Mouse (Mus musculus) adrenal gland, postnatal 36 days (tissue): Measurements from ENCODE around the gene Spata5. TPM values are rescaled to one million over a fixed set of nuclear protein-coding genes. Genes with fewer than 3 reads are reported as not detected.
"Not testable (repeated sequence)": the region's sequence is repeated elsewhere in the genome, so short reads cannot be mapped to it uniquely, and the experiment has no call there.

Experiments used
- DNase-seq, 2 experiments: peaks; one replicate each; pipeline ENCODE4 v3.0.0; 2021; ENCODE audit warnings: mixed read lengths in 1 of 2
- total RNA-seq, 2 experiments: library from RNA; stranded (reverse); gene quantifications; 2 replicates each; pipeline ENCODE4 v1.2.3; 2021

Spata5 gene
- total RNA-seq, 2 experiments from 2014 or later = 29.4 to 40.4 TPM

DNA sequence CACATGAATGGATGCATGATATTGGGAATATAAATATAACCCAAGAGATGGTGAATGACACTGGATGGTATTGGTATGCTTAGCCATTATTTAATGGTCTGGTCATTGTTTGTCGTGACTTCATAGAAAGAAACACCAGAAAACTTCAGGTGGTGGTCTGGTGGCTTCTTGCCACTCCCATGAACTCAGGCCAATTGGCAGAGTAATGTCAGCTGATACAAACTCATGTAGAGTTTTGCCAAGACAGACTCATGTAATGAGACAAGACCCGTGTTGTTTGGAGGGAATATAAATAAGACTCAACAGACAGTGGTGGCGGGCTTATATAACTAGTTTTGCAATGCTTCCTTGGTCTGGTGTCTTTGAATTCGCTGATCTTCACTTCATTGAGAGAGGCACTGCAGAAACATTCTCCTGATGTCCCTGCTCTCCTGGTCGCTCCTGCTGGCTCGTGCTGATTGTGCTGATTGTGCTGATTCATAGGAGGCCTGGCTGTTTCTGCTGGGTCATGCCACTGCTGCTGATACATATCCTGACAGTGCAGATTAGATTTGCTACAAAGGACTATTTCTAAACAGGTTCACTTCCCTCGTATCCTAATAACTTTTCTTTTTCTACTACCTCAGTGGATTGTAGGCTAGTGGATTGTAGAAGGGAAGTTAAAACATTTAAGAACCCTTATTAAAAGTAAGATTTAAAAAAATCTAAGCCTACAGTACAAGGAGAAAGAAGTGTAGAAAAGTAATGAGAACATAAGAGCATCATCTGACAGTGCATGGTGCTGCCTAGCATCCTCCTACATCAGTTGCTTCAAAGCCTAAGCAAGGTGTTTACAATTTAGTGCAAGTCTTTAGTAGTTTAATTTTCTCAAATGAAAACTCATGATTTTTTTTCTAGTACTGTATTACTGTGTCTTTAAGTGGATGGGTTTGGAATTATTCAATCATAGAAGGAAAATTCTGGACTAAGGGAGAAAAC lies 90.6 kb downstream of the Spata5 start:
- DNase-seq = peak; percentile 3 to 16

DNA sequence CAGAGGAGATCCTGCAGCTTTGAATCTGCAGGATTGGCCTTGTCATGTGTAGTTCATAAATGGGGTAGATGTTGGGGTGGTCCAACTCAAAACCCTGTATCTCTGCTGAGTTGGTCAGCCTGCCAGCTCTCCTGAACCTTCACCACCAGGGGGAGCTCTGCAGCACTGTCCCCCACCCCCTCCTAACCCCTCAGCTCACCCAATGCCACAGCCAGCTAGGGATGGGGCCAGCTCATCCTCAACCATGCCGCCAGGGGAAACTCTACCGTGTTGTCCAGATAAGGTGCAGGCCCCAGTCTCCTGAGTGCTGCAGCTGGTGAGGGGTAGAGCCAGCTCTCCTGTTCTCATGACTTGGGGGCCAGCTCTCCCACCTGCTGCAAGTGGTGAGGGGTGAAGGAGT lies 95.8 kb downstream of the Spata5 start:
- DNase-seq = peak; percentile 44 to 68

DNA sequence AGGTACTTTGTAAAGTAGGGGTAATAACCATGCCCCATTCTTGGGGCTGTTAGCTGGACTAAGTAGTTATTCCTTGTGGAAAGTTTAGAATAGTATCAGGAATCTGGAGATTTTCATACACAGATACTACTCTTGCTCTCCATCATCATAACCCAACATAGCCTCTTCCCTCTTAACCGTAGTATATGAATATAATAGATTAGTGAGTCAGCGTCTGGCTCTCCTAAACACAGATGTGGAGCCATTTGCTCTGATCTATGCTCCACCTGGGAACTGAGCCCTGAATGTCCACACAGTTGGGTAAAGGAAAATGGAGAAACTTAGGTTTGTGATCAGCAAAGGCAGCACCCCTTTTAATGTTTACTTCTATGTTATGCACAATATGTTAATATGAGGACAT lies 96.7 kb downstream of the Spata5 start:
- DNase-seq = no peak

GRCm38 (mm10) chr3:37518611-37519010 lies 98.9 kb downstream of the Spata5 start:
- no peak for DNase-seq

GRCm38 (mm10) chr3:37520334-37521023 lies 100.8 kb downstream of the Spata5 start:
- DNase-seq = no peak

GRCm38 (mm10) chr3:37532079-37532478 lies 112.4 kb downstream of the Spata5 start:
- no peak for DNase-seq

DNA sequence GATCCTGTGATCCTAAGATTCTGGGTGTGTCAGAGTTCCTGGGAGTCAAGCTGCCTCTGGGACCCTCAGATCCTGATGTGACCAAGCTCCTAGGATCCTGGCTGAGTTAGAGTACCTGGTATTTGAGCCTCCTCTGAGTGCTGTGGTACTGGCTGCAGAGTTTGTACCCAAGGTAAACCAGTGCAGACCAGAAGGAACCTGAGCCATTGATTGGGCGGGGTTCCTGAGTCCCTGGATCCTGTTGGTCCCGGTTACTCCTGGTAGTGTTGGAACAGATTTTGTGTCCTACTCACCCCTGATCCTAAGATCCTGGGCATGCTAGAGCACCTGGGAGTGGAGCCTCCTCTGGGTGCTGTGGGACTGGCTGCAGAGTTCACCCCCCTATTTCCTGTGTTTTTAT lies 121.0 kb downstream of the Spata5 start:
- not testable (repeated sequence) for DNase-seq

GRCm38 (mm10) chr3:37546351-37546750 lies 126.7 kb downstream of the Spata5 start:
- DNase-seq = no peak

- no peak for DNase-seq
Observed at GRCm38 (mm10) chr3:37550190-37550589, 130.5 kb downstream of the Spata5 start.

DNA sequence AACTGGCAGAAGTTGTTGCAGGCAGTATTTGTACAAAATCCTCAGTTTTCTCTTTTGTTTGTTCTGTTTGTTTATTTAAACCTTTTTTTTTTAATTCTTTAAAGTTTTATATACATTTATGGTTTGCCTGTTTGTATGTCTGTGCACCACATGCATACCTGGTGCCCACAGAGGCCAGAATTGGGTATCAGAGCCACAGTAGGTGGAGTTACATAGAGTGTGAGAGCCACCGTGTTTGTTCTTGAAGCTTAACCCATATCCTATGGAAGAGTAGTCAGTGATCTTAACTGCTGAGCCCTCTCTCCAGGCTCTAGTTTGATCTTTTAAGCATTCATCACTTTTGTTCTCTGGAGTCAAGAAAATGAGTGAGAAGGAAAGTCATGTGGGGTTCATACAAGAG lies 130.9 kb downstream of the Spata5 start:
- no peak for DNase-seq

DNA sequence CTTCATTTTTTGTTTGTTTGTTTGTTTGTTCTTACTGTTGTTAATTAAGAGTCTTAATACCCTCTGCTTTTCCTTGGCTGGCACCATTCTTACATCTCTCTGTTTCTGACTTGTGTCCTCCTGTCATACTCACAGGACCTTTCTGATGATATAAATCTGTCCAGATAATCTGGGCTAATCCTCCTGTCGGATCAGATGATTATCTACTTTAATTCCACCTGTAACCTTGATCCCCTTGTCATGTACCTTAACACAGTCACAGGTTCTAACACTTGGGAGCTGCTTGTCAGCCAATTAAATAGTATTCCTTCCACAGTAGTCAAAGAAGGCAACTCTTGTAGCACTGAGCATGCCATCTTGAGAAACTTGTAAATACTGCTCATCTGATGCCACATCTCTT lies 131.8 kb downstream of the Spata5 start:
- DNase-seq = no peak

GRCm38 (mm10) chr3:37552244-37552643 lies 132.5 kb downstream of the Spata5 start:
- DNase-seq = no peak

GRCm38 (mm10) chr3:37553371-37554033 lies 133.8 kb downstream of the Spata5 start:
- DNase-seq = no peak

DNA sequence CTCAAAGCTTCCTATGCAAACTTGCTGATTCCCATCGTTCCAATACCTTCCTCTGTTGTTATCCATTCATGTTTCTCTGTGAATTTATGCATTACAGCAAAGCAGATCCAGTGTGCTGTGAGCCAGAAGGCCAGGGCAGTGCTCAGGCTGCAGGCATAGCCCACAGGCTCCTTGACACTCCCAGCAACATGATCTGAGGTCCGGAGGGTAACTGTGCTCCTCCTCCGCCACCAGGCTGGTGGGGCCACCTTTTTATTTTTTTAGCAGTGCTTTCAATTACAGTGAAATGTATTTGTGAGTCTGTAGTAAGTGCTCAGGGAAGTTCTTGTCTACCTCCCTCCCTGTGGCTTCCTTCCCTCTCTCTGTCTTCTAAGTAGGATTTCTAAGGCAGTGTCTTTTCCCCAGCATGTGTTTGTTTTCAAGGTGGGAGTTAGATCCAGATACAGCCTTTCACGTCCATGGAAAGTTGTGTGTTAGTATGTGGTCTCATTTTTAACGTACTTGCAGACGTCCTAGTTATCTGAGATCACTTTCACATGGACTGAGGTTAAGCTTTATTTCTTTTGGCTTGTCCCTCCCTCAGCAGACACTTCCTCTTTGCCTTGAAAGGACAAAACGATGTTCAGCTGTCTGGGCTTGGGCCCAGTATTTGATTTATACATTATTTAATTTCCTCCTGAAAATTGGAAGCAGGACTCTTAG lies 136.9 kb downstream of the Spata5 start:
- DNase-seq = peak in 1 of 2 experiments; percentile 6

GRCm38 (mm10) chr3:37557741-37558479 lies 138.2 kb downstream of the Spata5 start:
- DNase-seq = no peak

- no peak for DNase-seq
Observed at GRCm38 (mm10) chr3:37559339-37559738, 139.6 kb downstream of the Spata5 start.

DNA sequence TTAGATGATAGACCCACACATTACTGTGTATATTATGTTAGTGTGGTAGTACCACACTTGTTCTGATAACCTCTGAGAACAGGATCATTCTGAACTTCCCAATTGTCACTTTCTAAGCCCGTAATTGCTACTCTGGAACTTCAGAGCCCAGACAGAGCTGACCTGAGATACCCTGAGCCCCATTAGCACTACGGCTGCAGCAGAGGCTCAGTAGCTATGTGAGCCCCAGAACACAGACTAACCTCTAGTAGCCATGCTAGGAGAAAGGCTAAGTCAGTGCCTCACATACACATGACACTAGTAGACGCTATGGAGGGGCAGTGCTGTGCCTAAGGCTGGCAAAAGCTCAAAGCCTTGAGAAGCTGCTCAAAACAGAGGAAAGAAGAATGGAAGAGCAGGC lies 141.8 kb downstream of the Spata5 start:
- no peak for DNase-seq

- DNase-seq = no peak
Observed at GRCm38 (mm10) chr3:37566097-37566496, 146.4 kb downstream of the Spata5 start.

DNA sequence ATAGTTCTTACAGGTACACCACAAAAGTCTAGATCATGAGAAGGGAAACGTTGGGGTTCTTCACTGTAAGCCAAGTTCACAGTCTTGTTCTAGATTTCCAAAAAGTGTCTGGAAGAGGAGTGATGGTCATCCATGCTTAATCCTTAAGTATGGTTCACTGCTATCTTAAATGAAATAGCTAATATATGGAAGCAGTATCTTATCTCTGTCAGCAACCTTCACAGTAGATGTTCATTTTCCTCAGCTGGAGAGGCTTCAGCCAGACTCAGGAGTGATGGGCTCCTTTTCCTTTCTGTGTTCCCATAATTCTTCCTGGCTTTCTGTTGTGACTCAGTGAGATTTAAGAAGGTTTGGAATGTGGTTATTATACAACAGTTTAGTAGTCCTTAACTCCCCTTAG lies 147.8 kb downstream of the Spata5 start:
- no peak for DNase-seq

GRCm38 (mm10) chr3:37568780-37569179 lies 149.1 kb downstream of the Spata5 start:
- no peak for DNase-seq
